Mouse (Mus musculus) heart, postnatal 4 days (tissue): ENCODE measurements around the gene Ltbp1. TPM values are rescaled to one million over a fixed set of nuclear protein-coding genes. Genes with fewer than 3 reads are reported as not detected.

Experiments used
- DNase-seq: peaks from one replicate; pipeline ENCODE4 v3.0.0; 2021
- total RNA-seq, 2 experiments: library from RNA; stranded (reverse); gene quantifications; 2 replicates each; pipeline ENCODE4 v1.2.3; 2021

Gene Ltbp1
- total RNA-seq, 2 experiments from 2014 or later: 63.8 to 67.0 TPM

DNA sequence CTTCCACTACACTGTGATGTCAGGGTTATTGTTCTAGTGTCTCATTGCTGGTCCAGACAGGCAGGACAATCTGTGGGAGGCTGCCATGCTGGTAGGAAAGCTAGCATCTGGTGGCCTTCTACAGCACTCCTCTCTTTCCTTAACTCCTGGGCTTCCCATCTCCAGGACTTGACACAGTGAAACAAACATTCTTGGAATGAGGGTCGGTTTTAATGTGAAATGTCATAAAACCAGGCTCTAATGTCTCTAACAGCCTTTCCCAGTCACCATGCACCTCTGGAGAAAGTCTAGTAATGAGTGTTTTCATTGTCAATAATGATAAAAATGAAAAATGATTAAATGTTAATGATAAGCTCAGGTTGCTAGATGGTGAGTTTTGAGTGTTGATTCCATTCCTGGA lies 237.9 kb downstream of the Ltbp1 start:
- no peak for DNase-seq

DNA sequence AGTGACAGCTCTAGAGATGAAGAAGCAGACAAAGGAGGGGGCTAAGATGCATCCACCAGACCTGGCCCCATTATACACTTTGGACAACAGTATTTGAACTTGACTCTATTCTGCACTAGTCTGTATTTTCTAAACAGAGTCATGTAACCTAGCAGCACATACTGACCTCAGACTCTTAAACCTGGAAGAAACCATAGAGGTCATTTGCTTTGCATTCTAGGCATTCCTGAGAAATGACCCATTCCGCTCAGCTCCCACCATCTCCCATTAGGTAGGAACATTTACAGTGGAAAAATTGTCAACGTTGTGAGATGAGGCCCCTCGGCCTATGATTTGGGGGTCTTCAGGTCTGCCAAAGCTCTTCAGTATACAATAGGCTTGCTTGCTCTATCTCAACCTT lies 238.8 kb downstream of the Ltbp1 start:
- DNase-seq: no peak

DNA sequence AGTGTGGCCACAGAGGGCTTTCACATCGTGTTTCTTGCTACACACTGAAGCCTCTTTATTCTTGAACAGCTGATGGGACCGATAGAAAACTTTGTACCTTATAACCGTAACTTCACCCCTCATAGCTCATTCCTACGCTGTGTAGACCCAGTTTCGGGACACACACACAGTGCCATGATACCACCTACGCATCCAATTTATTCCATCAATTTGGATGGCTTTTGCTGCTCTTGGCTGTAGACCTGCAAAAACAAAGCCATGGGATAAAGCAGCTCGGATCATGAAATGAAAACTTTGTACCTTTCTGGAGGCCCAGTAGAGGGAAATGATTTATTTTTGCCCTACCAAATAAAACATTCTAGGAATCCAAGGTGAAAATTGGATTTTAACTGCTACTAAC lies 239.7 kb downstream of the Ltbp1 start:
- DNase-seq: no peak

DNA sequence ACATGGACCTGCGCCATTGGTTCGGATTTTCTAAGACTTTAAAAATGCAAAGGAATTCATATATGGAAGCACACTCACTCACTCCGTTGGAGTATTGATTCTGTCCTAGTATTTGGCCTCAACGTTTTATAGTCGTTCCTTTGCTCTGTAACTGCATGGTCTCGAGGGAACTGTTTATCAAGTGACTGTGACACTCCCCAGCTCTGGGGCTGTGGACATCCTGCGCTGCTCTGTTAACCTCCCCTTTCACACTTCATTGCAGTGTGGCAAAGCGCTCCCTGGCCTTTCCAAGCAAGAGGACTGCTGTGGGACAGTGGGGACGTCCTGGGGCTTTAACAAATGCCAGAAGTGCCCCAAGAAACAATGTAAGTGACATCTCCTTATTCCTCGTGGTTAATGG lies 243.3 kb downstream of the Ltbp1 start:
- no peak for DNase-seq

DNA sequence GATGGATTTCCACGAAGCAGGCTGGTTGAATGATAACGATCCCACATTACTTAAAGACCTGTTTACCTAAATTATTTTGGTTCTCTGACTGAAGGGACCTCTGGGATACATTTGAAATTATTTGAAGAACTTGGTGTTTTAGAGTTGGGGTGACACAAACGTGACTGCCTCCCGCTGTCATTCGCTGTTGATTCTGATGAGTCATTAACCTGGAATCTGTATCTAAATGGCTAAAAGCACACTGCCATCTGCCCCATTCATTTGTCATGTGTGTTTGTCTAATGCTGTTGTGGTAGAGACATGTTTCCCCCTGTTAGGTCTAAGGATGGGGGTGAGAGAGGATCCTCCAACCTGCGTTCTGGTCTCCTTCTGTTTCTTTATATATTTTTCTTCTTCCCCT lies 245.2 kb downstream of the Ltbp1 start:
- no peak for DNase-seq

DNA sequence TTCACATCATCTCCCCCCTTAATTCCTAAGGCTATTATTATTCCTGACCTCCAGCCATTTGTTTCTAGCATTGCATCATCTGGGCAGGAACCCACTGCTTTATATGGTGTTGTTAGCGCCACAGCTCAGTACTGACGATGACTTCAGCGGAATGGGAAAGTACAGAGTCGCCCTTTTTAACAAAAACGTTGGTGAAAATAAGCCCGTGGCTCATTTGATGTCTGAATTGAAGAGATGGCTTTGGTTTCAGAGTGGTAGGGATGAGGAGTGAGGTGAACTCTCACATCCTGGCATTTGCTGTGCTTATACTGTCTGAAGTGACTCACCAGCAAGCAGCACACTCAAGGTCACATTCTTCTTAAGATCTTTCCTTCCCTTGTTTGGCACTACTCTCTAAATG lies 245.7 kb downstream of the Ltbp1 start:
- no peak for DNase-seq

DNA sequence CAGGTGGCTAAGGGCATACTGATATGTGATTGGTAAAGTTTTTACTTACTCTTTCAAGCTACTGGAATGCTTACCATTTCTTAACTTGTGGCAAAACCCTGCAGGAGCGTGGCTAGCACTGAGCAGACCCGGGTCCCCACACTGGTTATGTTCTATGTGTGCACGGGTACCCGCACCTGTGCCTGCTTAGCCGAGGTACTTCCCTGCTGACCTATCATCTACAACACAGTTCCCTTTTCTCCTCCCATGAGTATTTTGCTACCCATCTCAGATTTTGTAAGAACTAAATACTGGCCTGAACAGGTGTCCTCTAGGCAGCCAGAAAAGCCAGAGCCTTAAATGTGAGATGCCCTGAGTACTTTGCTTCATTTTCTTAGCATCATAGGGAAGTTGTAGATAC lies 247.2 kb downstream of the Ltbp1 start:
- DNase-seq: no peak

DNA sequence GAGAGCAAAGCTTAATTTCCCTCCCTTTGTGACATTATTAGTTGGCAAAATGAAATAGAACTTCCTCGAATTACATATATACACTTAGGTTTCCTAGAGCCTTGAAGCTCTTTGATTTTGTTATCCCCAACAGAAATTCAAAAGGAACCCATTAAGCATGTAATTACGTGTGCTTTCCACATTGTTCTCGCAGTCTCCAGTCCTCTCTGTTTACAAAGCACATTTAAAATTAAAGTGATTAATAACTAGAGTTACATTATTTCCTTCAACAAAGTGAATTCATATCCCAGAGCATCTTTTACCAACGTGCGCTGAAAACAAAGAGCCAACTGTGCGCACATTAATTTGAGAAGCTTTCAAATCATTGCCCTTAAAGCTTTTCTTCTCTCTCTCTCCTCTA lies 249.5 kb downstream of the Ltbp1 start:
- no peak for DNase-seq

DNA sequence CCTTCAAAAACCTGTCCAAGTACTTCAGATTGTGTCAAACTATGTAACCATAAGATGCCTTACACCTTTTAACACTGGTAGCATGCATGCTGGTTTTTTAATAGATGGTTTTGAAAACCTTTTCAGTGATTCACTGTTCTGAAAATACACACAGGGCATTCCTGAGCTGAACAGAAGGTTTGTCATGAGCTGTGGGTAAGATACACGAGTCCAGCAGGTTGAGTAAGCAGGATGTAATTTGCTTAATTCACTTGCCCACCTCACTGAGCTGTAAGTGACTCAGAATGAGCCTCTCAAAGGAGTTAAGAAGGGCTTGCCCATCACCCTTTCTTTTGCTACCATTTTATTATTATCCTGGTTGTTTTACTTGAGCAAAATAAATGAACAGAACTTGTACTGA lies 250.6 kb downstream of the Ltbp1 start:
- DNase-seq: no peak

DNA sequence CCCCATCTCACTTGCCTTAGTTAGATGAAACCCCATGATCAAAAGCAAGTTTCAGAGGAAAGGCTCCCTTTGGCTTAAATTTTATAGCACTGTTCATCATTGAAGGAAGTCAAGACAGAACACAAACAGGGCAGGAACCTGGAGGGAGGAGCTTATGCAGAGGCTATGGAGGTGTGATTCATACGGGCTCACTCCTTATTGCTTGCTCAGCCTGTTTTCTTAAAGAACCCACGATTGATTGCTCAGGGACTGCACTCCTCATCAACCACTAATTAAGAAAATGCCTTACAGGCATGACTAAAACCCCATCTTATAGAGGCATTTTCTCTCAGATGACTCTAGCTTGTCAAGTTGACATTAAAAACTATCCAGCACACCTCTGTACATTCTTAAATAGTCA lies 253.1 kb downstream of the Ltbp1 start:
- DNase-seq: no peak

DNA sequence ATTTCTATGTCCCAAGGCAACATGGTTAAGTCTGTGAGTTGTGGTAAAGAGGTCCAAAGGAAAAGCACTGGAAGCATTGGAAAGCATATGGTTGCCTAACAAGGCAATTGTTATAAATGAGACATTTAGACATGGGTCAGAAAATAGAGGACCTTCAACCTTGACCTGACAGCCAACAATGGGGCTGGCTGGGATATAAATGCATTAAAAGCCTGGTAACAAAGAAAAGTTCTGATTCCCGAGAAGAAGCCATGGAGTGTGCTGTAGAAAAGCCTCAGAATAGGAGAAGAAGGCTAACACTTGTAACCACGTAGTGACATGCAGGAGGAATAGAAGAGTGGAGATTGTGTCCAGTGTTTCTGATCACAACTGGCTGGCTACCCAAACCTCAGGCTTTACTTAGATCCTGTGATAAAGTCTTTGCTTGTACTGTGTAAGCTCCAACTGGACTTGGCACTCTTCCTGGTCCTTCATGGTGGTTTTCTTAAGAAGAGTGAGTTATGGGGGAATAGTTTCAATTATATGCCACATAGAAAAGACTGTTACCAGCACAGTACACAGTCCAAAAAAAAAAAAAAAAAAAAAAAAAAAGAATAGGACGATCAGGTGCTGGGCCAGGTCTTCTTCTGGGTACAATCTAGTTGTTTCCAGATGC lies 258.1 kb downstream of the Ltbp1 start:
- no peak for DNase-seq

DNA sequence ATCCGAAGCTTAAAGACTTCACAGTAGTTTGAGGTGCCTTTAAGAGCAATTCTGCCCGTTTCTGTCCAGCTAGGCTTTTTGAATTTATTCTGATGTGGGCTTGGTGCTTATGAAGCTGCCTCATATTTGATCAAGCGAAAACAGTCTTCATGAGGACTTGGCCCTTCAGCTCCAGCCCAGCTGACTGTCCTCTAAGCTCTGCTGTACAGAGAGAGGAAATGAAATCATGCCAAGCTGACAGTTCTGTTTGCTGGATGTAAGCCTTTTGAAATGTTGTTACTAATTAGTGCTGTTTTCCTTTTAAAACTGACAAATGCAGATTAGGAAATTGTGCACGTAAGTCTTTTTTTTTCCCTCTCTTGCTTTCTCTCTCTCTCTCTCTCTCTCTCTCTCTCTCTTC lies 263.1 kb downstream of the Ltbp1 start:
- peak; percentile 12 for DNase-seq

DNA sequence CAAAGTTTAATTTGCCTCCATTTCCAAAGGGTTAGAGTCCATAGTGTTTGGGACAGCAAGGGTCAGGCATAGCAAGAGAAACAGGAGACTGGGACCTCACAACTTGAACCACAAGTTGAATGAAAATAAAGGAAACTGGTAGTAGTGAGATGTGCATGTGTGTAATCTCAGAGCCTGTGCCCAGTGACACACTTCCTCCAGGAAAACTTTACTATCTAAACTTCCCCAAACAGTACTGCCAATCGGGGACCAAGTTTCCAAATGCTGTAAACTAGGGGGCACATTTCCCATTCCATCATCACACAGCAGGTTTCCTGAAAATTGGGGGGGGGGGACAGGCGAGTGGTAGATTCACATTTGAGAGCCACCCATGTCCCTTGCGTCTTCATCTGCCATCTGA lies 267.1 kb downstream of the Ltbp1 start:
- no peak for DNase-seq

DNA sequence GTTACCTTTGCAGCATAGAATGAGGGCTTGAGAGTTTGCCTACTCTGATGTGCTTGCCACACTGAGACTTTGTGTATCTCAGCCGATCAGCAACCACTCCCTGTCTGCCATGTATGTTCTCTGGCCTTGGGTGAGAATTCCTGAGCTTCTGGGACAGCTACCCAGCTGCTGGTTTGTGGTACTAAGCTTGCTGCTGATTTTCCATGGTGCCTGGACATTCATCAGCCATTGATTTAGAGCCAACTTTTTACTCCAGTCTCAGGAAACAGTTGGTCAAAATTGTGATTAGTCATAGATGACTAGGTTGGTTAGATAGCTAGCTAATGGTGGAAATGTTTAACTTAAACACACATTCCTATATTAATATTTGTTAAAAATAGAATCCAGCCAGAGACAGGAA lies 267.9 kb downstream of the Ltbp1 start:
- DNase-seq: no peak

DNA sequence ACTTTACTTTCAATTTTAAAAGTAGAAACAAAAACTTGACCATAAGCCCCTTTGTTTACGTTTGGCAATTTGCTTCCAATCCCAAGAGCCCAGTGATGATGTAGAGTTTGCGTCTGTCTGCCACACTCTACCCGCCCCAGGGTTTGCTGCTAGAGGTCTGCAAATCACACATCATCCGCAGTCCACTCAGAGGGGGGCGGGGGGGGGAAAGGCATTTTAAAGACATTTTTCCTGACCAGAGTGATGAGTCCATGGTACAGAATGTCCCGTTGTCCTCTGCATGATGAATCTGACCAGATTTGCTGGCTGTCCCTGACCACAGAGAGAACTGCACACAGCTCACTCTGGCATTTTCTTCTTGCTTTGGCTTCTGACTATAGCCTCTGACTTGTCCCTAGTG lies 269.9 kb downstream of the Ltbp1 start:
- DNase-seq: no peak

DNA sequence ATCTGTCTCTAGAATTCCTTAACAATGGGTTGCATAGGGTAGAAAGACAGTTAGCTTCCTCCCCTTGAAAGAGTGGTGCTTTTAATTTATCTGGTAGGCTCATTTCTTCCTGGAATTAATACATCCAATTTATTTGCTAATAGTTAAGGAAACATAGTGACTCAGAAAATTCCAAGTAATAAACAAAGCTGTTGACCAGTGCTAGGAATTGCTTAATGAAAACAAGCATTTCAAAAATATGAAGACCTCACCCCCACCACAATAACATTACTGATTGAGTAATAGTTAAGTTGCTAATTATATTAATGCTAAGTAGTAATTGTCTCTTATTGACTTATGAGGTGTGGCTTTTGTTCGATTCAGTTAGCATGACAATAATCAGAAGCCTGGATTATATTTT lies 272.7 kb downstream of the Ltbp1 start:
- no peak for DNase-seq

DNA sequence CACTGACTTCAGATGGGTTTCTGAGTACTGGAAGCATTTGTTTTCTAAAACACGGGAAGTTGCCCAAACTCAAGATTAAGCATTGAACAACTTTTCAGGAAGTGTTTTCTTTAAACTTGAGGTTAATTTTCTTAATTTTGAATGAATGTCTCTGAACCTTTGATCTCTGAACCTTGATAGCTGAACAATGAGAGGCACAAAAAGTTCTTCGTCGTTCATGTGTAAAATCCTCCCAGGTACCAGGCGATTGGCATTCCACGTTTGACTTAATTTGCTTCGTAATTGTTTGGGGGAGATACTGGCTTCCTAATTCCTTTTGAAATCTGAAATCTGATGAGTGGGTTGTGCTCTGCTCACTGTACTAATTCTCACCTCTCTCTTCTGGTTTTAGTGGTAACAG lies 273.2 kb downstream of the Ltbp1 start:
- DNase-seq: no peak

DNA sequence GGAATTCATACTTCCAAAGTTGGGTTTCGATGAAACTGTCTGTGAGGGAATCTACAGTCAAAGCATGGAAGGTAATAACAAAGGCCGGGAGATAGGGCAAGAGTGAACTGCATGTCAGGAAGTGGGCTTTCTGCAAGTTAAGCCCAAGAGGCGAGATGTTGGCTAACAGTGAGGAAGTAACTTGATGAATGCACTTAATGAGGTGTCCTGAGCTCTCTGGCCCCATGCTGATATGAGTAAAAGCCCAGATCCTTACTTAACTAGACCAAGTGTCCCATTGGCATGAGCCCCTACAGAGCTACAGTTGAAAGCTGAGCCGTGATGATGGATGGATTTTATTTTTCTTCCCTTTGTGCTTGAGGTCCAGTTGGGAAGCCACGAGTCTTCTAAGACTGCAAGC lies 276.0 kb downstream of the Ltbp1 start:
- no peak for DNase-seq

DNA sequence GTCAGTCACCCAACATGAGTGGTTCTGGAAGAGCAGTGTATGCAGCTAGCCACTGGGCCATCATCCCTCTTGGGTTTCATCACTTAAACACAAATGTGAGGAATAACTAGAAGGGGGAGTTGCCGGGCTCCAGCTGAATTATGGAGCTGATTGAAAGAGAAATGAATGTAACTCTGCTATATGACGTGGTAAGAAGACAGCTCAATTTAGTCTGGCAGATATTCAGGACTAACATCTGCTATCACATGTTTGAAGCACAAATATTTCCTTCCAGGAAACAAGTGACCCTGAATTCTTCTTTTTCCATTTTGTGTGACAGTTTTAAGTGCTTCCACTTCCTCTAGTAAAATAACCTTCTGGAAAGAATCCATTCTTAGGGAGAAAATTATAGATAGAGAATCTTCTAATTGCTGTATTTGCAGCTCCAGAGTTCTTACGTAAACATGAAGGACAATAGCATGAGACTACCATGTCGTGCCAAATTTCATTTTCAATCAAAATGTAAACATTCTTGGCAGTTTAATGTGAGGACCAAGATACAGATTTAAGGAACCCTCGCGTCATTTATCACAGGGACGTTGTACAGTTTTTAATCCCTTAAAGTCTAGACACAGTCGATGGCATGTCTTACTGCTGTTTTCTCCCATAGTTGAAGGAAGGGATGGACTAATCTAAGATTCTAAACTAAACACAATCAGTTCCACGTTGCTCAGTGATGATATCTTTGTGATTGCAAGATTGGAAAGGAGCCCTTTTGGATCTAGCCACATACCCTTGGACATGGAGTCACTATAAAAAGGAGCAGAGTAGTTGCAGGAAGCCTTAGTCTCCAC lies 279.7 kb downstream of the Ltbp1 start:
- no peak for DNase-seq

DNA sequence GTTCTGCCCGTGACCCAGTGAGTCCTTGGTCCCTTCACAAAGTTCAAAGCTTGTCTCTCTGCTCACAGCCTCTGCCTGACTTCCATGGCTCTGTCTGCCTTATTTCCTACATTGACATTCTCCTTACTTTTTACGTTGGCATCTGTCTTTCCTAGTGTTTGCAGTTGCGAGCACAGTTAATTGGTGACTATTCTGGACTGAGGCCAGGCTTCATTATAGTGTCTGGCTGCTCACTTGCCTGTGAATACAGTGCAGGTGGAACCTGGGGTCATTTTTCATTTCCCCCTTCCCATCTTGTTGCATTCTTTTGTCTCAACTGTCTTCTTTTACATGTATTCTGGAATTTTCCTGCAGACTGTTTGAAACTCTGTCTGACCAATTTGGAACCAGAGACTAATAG lies 287.6 kb downstream of the Ltbp1 start:
- DNase-seq: no peak

DNA sequence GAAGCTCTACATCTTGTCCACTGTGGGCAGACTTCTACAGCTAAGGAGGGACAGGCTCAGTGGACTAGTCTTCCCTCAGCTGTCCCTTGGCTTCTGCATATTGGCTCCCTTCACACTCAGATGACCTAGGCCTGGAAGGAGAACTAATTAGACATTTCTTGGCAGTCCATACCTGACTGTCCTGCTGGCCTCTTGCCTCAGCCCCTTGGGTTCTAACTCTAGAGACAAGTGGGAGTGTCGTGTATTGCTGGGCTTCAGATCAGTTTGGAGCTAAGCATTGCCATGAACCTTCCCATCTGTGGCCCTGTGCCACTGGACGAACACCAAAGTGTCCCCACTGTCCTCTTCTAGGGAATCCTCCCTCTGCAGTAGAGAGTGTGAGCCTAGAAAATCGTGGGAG lies 288.4 kb downstream of the Ltbp1 start:
- DNase-seq: peak; percentile 13

DNA sequence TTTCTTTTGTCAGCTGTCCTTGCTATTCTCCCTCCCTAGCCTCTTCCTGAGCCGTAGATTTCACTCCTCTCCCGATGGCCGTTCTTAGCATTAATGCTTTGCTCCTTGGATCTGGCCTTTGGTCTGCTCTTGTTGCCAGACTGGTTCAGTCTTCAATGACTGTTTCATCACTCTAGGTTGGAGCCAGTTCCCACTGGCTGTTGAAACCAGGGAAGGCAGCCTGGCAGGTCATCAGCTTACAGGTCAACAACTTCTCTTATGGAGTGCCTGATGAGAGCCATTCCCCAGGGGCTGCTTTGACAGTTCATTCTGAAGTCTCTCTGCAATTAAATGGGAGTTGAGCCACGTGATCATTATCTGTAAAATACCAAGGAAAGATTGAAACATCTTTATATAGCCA lies 295.5 kb downstream of the Ltbp1 start:
- DNase-seq: no peak

DNA sequence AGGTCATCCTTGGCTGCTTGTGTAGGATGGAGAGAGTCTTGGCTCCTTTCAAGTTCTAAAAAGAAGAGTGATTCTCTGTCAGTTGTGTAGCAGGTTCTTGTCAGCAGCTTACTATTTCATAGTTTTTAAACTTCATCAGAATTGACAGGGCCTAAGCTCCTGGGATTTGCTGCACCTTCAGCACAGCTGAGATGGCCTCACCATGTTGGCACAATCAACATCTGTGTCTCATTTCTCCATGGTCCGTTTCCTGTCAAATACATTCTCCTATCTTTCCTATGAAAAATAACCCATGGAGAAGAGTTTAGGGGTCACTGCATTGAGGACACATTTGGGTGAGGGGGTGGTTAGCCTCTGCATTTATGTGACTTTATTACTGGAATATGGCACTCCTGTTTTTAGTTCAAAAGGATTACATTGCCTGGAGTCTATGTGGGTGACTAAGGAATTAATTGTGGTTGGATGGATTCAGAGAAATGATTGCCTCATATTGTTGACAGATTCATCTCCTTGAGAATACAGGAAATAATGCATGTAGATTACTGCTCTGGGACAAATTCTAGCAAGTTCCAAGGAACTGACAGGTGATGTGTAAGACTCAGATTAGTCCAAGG lies 299.5 kb downstream of the Ltbp1 start:
- no peak for DNase-seq

DNA sequence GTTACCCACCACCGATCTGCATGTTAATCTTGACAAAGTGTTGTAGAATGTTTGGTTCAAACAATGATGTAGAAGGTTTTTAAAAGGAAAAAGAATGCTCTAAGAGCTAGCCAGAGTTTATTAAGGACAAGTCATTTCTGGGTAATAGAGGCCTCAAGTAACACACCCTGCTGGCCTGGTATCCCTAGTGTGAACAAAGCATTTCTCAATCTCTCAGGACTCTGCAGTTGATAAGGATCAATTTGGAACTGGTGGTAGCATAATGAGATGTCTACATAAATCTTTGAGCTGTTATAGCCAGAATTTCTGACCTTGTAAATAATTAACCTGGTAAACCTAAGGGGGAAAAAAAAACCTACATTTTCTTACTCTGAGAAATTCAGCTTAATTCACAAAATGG lies 300.3 kb downstream of the Ltbp1 start:
- DNase-seq: no peak
